Mouse (Mus musculus): Measurements from ENCODE around the gene Chd1l. TPM values are rescaled to one million over a fixed set of nuclear protein-coding genes. Genes with fewer than 3 reads are reported as not detected.

The Chd1l gene
- polyA plus RNA-seq, 1 experiment from 2014 or later = 7.8 TPM

DNA sequence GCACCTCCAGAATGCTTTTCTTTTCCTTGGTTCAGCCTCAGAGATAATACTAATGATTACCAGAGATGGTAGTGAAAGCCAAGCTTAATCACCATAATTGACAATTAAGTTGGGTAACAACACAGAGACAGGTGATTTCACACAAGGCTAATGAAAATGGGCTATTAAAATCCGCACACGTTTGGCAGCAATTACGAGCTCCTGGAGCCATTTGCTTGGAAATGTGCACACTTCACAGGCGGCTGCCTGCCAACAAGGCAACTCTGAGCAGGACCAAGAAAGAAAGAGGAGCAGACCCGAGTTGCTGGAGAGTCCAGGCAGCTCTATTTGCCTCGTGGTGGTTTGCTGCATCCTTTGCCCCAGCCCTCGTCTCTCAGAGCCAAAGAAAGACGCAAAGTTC is 84.5 kb downstream of the Chd1l start:
- Histone ChIP-seq H3K4me1 (ENCODE audit: control insufficient read depth, low read depth, low read length) (no peaks in the 10 kb centered on the region), H3K9me3 (replicated peaks; ENCODE audit: control insufficient read depth, low read length) (no peaks in the 10 kb centered on the region; the same call in 1 of the 2 replicates), H3K27me3 (ENCODE audit: control insufficient read depth, insufficient read depth, low read depth, low read length) (no peaks in the 10 kb centered on the region), H3K9ac (ENCODE audit: low read depth, low read length) (no peak overlapping the region), H3K27ac (ENCODE audit: low read length) (no peak overlapping the region), H3K4me2 (ENCODE audit: low read depth, low read length) (no peak overlapping the region), H3K4me3 (ENCODE audit: low read depth, low read length) (no peak overlapping the region), H3K36me3 (ENCODE audit: control insufficient read depth, insufficient read depth) (no peaks in the 10 kb centered on the region)
- 65% methylated on average over 8 of the region's 8 CpGs for WGBS (ENCODE audit: insufficient replicate concordance)
- ATAC-seq (ENCODE audit: low read depth) = no peak

GRCm38 (mm10) chr3:97524835-97525234 is 85.2 kb downstream of the Chd1l start:
- no peaks in the 10 kb centered on the region; the same call in 1 of the 2 replicates for H3K9me3 ChIP-seq (replicated peaks; ENCODE audit: control insufficient read depth, low read length)
- no peaks in the 10 kb centered on the region for H3K4me1 ChIP-seq (ENCODE audit: control insufficient read depth, low read depth, low read length)
- H3K4me3 ChIP-seq (ENCODE audit: low read depth, low read length) = no peak overlapping the region
- H3K27ac ChIP-seq (ENCODE audit: low read length) = no peak overlapping the region
- ATAC-seq (ENCODE audit: low read depth) = no peak
- no peaks in the 10 kb centered on the region for H3K27me3 ChIP-seq (ENCODE audit: control insufficient read depth, insufficient read depth, low read depth, low read length)
- no peaks in the 10 kb centered on the region for H3K36me3 ChIP-seq (ENCODE audit: control insufficient read depth, insufficient read depth)
- H3K9ac ChIP-seq (ENCODE audit: low read depth, low read length) = no peak overlapping the region
- H3K4me2 ChIP-seq (ENCODE audit: low read depth, low read length) = no peak overlapping the region
- WGBS (ENCODE audit: insufficient replicate concordance) = 69% methylated on average over 5 of the region's 5 CpGs

DNA sequence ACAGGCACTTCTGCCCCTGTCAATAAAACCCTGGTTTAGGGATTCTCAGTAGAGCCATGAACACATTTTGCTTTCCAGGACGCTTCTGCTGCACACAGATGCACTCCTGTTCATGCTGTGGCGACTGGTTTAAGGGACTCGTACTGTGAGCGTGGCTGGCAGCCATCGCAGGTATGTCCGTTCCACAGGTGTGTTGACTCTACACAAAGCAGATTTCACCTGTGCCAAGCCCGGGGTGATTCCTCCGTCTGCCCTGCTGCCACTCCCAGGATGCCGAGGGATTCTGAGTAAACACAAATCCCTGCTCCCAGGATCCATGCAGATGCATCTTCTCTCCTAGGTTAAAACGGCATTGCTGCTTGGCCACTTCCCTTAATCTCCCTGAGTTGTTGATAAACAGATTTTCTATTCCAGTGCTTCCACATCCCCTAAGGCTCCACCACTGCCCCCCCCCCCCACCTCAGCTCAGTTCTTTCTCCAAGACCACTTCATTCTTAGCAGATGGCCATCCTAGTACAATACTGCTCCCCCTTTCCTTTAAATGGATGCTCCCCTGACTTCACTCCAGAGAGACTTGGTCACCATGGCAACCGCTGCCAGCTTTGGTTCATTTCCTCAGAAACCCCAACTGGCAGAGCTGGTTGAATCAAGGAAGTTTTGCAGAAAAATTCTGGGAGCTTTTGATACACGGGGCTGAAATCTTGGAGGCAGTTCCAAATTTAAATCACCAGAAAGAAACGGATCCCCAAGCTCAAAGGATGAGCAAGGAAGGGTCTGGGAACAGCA is 87.9 kb downstream of the Chd1l start:
- no peak overlapping the region for H3K27ac ChIP-seq (ENCODE audit: low read length)
- no peak overlapping the region for H3K4me3 ChIP-seq (ENCODE audit: low read depth, low read length)
- no peak for ATAC-seq (ENCODE audit: low read depth)
- H3K4me2 ChIP-seq (ENCODE audit: low read depth, low read length) = no peak overlapping the region
- H3K27me3 ChIP-seq (ENCODE audit: control insufficient read depth, insufficient read depth, low read depth, low read length) = no peaks in the 10 kb centered on the region
- H3K9me3 ChIP-seq (replicated peaks; ENCODE audit: control insufficient read depth, low read length) = no peaks in the 10 kb centered on the region; the same call in 1 of the 2 replicates
- 59% methylated on average over 13 of the region's 13 CpGs for WGBS (ENCODE audit: insufficient replicate concordance)
- H3K9ac ChIP-seq (ENCODE audit: low read depth, low read length) = no peak overlapping the region
- H3K4me1 ChIP-seq (ENCODE audit: control insufficient read depth, low read depth, low read length) = no peaks in the 10 kb centered on the region
- no peaks in the 10 kb centered on the region for H3K36me3 ChIP-seq (ENCODE audit: control insufficient read depth, insufficient read depth)

- no peak overlapping the region for H3K4me2 ChIP-seq (ENCODE audit: low read depth, low read length)
- 72% methylated on average over 11 of the region's 11 CpGs for WGBS (ENCODE audit: insufficient replicate concordance)
- no peaks in the 10 kb centered on the region for H3K36me3 ChIP-seq (ENCODE audit: control insufficient read depth, insufficient read depth)
- no peaks in the 10 kb centered on the region for H3K27me3 ChIP-seq (ENCODE audit: control insufficient read depth, insufficient read depth, low read depth, low read length)
- ATAC-seq (ENCODE audit: low read depth) = no peak
- H3K4me1 ChIP-seq (ENCODE audit: control insufficient read depth, low read depth, low read length) = no peaks in the 10 kb centered on the region
- H3K9me3 ChIP-seq (replicated peaks; ENCODE audit: control insufficient read depth, low read length) = no peaks in the 10 kb centered on the region; the same call in none of the 2 replicates
- no peak overlapping the region for H3K4me3 ChIP-seq (ENCODE audit: low read depth, low read length)
- H3K9ac ChIP-seq (ENCODE audit: low read depth, low read length) = no peak overlapping the region
- H3K27ac ChIP-seq (ENCODE audit: low read length) = no peak overlapping the region
These were observed 90.1 kb downstream of the Chd1l start for GRCm38 (mm10) chr3:97519883-97520282.

GRCm38 (mm10) chr3:97512296-97512695 is 97.7 kb downstream of the Chd1l start:
- Histone ChIP-seq H3K9ac (ENCODE audit: low read depth, low read length) (no peak overlapping the region), H3K4me2 (ENCODE audit: low read depth, low read length) (no peak overlapping the region), H3K4me1 (ENCODE audit: control insufficient read depth, low read depth, low read length) (no peaks in the 10 kb centered on the region), H3K4me3 (ENCODE audit: low read depth, low read length) (no peak overlapping the region), H3K9me3 (replicated peaks; ENCODE audit: control insufficient read depth, low read length) (no peaks in the 10 kb centered on the region; the same call in none of the 2 replicates), H3K36me3 (ENCODE audit: control insufficient read depth, insufficient read depth) (no peaks in the 10 kb centered on the region), H3K27me3 (ENCODE audit: control insufficient read depth, insufficient read depth, low read depth, low read length) (no peaks in the 10 kb centered on the region), H3K27ac (ENCODE audit: low read length) (no peak overlapping the region)
- no peak for ATAC-seq (ENCODE audit: low read depth)
- 54% methylated on average over 3 of the region's 3 CpGs for WGBS (ENCODE audit: insufficient replicate concordance)

Other genes with a start within 250 kb of the Chd1l start
- not detected in 2 replicates for gene Olfr1402, start 188.2 kb downstream of the Chd1l start, polyA plus RNA-seq (2015; fragmentation: Nextera tagmentation; extraction: Ambion mirVana)
- 22.2 and 24.9 TPM in 2 replicates for gene Fmo5, start 18.6 kb upstream of the Chd1l start, polyA plus RNA-seq (2015; fragmentation: Nextera tagmentation; extraction: Ambion mirVana)
- gene Prkab2, start 48.0 kb upstream of the Chd1l start, polyA plus RNA-seq (2015; fragmentation: Nextera tagmentation; extraction: Ambion mirVana) = 1.3 and 1.5 TPM in 2 replicates
- gene Gm17651, start 64.5 kb upstream of the Chd1l start, polyA plus RNA-seq (2015; fragmentation: Nextera tagmentation; extraction: Ambion mirVana) = not detected in 2 replicates